Mouse (Mus musculus) gastrocnemius, postnatal 10 days (tissue): ENCODE data around the gene Tbc1d2. TPM values are rescaled to one million over a fixed set of nuclear protein-coding genes. Genes with fewer than 3 reads are reported as not detected.
"Not testable (repeated sequence)": the region's sequence is repeated elsewhere in the genome, so short reads cannot be mapped to it uniquely, and the experiment has no call there.

Source experiments
- DNase-seq: peaks from one replicate; pipeline ENCODE4 v3.0.0; 2021; ENCODE audit warnings: mixed read lengths
- total RNA-seq, 2 experiments: library from RNA; stranded (reverse); gene quantifications; 2 replicates each; pipeline ENCODE4 v1.2.3; 2021

The Tbc1d2 gene
- total RNA-seq, 2 experiments from 2014 or later = 1.6 to 1.8 TPM

DNA sequence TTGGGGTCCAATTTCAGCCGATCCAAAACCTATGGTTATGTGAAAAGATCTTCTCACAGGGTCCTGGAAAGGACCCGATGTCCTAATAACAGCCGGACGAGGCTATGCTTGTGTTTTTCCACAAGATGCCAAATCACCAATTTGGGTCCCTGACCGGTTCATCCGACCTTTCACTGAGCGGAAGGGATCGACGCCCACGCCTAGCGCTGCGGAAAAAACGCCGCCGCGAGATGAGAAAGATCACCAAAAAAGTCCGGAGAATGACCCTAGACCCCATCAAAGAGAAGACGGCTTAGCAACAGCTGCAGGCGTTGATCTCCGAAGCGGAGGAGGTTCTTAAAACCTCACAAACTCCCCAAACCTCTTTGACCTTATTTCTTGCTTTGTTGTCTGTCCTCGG lies 68.4 kb downstream of the Tbc1d2 start:
- not testable (repeated sequence) for DNase-seq

DNA sequence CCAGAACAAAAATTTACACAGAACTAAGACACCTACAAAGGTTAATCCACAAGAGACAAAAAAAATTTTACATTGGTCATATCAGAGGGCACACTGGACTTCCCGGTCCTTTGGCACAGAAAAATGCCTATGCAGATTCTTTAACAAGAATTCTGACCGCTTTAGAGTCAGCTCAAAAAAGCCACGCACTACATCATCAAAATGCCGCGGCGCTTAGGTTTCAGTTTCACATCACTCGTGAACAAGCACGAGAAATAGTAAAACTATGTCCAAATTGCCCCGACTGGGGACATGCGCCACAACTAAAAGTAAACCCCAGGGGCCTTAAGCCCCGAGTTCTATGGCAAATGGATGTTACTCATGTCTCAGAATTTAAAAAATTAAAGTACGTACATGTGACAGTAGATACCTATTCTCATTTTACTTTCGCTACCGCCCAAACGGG lies 69.2 kb downstream of the Tbc1d2 start:
- not testable (repeated sequence) for DNase-seq

DNA sequence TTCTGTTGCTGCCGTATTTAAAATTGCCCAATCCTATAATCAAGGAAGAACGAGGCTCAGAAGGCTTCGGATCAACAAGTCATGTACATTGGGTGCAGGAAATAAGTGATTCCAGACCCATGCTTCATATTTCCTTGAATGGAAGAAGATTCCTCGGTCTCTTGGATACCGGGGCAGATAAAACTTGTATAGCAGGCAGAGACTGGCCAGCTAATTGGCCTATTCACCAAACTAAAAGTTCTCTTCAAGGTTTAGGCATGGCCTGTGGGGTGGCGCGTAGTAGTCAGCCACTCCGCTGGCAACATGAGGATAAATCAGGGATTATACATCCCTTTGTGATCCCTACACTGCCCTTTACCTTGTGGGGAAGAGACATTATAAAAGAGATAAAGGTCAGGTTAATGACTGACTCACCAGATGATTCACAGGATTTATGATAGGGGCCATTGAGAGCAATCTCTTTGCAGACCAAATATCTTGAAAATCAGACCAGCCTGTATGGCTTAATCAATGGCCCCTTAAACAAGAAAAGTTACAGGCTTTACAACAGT lies 71.1 kb downstream of the Tbc1d2 start:
- DNase-seq = not testable (repeated sequence)

DNA sequence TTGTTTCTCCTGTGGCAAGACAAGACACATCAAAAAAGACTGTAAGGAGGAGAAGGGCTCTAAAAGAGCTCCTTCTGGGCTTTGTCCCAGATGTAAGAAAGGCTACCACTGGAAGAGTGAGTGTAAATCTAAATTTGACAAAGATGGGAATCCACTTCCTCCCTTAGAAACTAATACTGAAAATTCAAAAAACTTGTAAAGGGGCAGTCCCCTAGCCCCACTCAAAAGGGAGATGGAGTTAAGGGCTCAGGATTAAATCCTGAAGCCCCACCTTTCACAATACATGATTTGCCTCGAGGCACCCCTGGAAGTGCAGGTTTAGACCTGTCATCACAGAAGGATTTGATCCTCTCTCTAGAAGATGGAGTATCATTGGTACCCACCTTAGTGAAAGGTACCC lies 71.8 kb downstream of the Tbc1d2 start:
- no peak for DNase-seq

DNA sequence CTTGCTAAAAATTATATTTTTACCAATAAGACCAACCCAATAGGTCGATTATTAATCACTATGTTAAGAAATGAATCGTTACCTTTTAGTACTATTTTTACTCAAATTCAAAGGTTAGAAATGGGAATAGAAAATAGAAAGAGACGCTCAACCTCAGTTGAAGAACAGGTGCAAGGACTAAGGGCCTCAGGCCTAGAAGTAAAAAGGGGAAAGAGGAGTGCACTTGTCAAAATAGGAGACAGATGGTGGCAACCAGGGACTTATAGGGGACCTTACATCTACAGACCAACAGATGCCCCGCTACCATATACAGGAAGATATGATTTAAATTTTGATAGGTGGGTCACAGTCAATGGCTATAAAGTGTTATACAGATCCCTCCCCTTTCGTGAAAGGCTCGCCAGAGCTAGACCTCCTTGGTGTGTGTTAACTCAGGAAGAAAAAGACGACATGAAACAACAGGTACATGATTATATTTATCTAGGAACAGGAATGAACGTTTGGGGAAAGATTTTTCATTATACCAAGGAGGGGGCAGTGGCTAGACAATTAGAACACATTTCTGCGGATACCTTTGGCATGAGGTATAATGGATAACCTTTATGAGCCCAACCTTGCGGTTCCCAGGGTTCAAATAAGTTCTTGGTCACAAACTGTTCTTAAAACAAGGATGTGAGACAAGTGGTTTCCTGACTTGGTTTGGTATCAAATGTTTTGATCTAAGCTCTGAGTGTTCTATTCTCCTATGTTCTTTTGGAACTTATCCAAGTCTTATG lies 74.3 kb downstream of the Tbc1d2 start:
- not testable (repeated sequence) for DNase-seq

DNA sequence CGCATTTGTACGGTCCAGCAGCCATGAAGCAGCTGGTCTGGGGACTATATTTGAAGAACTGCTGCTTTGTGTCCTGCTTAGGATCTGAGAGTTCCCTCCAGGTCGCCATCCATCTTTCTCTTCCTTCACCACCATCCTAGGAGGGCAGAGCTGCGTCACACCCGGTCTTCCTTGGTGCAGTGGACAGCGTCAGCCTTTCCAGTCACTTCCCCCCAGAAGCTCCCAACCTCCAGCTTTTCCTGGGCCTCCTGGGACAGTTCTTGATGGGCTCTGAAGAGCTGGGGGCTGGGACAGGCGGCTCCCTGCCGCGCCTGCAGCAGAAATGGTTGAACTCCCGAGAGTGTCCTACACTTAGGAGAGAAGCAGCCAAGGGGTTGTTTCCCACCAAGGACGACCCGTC lies 75.2 kb downstream of the Tbc1d2 start:
- DNase-seq = no peak

DNA sequence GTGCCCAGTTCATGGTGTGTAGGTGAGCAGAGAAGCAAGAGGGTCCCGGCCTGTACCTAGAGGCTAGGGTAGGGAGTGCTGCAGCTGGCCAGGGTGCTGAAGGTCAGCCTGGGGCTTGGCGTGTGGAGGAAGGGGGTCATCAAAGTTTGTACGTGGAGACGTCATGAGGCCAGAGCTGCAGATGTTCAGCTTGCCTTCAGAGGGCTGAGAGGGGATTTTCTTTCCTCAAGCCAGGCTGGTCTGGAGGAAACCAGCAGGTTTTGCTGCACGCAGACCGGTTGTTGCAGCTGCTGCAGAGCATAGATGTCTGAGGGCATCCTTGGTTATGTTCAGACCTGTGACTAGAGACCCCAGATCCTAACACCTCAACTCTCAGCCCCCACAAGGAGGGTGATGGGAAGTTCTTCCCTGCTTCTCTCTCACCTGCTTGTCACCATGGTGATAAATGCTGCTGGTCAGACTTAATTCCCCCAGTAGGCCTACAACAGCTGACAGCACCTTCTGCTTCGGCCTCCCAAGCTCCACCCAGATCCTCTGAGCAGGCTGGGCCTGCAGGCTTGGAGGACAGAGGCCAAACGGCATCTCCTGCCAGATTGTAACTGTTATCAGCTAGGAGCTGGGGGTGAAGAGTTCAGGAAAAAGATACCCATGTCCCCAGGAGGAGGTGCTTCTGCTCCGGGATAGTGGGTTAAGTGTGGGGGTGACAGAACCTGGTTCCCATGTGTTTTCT lies 75.8 kb downstream of the Tbc1d2 start:
- no peak for DNase-seq

DNA sequence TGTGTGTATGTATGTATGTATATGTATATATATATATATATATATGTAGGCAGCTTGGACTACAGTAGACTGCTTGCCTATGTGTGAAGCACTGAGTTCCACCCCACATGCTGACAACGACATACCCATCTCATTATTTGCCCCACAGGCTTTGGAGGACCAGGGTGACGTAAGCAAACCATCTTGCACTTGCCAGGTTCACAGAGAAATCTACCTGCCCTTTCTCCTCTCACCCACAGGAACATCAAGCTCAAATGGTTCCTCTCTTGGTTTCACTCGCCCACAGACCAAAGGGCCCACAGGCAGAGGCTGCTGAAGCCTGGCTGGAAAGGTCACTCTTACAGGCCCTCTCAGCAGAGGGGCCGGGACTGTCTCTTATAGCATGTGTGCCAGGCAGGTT lies 77.4 kb downstream of the Tbc1d2 start:
- DNase-seq = no peak

DNA sequence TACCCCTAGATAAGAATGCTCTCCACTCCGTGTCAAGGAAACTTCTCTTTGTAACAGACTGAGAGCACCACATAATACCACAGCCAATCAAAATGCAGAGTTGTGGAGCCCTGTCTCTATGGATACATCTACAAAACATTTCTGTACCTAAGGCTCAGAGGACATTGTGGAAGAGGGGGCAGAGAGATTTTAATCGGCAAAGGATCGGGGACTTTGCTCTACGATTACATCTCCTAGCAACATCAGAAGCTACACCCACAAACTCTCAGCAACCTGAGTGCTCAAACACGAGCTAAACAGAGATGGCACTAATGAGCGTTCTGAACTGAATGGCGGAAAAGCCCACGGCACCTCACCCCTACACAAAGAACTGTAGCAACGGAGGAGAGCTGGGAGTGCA lies 78.3 kb downstream of the Tbc1d2 start:
- no peak for DNase-seq

DNA sequence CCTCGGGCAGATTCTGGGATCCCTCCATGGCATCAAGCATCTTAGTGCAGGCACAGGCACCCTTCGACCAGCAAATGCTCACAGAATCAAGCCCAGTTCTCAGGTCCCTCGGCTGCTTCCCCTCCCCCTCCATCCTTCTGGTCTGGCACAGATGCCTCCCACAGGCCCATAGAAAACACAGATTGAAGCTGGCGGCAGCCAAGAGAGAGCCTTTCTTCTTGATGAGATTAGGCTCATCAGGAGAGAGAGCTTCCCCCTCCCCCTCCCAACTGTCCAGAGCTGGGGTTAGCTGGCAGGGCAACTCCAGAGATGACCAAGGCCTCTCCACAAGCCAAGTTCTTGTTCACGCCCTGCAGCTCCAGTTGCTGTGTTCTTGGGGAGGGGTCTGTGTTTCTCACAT lies 80.3 kb downstream of the Tbc1d2 start:
- no peak for DNase-seq

DNA sequence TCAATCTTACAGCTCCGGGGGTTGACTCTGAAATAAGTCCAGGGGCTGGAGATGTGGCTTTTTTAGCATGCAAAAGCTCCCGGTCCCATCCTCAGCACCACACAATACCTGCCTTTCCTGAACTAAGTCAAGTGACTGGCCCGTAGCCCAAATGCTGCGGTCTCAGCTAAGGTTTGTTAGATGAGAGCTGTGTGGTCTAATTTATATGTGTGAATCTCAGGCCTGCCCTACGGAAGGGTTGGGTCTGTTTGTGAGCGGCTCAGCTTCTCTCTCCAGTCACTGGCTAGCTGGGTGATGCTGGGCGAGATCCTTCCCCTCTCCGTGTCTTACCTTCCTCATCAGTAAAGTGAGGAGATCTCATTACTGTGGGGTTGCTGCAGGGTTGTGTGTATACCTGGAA lies 81.8 kb downstream of the Tbc1d2 start:
- no peak for DNase-seq

DNA sequence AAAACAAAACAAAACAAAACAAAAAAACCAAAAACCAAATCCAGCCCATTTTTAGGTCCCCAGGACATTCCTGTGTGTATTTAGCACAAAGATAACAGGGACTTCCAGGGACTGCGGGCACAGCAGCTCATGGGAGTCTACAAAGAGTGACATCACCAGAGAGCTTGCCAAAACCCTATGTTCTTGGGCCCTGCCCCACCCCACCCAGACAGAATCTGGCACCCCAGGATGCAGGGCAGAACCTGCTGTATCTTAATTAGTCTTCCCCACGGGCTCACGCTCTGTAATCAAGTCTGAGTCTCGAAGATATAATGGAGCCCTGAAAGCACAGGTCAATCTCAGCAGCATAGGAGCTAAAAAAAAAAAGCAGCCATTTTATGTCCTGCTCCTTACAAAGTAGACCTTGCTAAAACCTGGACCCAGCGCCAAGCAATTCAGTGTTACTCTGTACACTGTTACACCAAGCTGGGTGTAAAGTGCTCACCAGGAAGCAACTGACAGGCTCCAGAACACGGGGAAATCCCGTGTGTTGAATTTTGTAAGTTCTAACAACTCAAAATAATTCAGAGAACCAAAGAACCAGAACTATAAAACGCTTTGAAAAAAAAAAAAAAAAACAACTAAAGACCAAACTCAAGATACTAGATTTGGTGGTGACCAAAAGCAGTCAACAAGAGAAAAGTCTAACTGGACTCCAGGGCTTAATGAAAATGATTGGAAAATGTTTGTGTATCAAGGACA lies 82.9 kb downstream of the Tbc1d2 start:
- no peak for DNase-seq

DNA sequence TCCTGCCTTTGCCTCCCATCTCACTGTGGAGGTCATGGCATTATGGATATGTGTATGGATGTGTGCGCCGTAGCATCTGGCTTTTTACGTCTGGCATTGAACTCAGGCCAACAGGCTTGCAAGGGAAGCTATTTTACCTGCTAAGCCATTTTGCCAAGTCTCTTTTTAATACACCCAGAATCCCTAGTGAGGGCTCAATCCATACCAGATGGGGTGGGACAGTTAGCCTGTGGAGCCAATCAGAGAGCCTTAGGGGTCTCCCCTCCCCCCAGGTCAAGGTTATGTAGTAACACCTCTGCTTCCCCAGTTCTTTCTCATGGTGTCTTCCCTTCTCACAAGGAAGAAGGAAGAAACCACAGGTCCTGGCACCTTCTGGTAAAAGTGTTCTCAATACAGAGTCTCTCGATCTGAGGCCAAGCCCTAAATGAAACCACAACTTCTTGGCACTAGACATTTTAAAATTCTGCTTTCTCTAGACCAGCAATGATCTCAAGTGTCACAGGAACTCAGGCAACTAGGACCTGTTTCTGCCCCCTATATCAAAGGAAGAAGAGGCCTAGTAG lies 84.5 kb downstream of the Tbc1d2 start:
- DNase-seq = no peak

DNA sequence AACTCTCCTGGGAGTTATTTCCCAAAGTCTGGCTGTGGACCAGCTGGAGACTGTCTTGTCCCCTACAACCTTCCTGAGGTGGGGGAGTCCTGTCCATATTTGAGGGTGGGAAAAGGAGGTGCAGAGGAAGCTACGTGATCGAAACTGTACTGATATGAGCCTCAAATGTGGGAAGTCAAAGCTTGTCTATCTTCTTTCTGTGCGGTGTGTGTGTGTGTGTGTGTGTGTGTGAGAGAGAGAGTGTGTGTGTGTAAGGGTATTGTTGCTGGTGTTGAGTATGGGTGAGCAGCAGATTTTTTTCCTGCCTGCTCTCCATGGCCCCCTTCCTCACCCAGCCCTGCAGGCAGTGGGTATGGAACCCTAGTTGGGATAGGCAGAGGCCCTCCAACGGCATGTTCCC lies 85.8 kb downstream of the Tbc1d2 start:
- no peak for DNase-seq

DNA sequence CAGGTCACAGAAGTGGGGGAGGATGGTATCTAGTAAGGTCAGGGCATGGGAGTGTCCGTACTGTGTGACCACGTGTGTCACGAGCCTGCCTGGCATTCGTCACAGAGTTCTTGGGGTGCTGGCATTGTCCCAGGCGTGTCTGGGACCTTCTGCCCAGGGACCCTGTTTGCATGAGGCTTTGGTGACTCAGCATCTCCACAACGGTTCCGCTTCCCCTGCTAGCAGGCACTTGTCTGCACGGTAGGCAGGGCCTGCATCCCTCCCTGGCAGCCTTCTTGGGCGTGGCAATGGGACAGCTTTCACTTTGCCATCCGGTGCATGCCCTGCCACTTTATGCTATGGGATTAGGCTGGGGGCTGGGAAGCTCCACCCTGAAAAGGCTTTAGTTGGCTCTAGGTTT lies 86.2 kb downstream of the Tbc1d2 start:
- no peak for DNase-seq

DNA sequence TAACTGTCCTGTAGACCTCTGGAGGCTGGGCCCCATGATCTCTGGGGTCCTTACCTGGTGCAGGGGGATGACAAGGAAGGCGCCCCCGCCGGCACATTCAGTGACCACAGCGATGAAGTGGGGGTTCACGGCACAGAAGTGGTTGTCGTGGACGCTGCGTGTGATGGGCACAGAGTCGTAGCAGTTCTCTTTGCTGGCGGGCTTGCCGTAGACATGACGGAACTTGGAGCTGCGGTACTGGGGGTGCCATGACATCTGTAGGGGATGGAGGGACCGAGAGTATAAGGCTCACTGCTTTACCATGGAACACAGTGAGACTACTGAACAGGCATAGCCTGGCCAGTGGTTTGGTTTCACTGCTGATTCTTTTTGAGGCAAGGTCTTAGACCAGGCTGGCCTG lies 87.2 kb downstream of the Tbc1d2 start:
- no peak for DNase-seq

DNA sequence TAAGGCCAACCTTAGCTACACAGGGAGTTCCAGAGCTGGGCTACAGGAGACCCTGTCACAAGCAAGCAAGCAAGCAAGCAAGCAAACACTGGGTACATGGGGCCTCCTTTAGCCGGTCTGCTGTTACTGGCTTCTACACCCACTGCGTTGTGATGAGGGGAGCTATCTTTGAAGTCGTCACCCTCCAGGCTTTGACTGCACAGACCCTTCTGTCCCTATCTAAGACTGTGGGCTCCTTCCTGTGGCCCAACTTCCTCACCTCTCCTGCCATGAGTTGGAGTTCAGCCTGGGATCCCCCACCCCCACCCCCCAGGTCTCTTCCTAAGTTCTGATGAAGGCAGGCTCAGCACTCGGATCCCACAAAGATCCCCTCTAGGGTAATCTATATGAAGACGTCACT lies 88.0 kb downstream of the Tbc1d2 start:
- no peak for DNase-seq

DNA sequence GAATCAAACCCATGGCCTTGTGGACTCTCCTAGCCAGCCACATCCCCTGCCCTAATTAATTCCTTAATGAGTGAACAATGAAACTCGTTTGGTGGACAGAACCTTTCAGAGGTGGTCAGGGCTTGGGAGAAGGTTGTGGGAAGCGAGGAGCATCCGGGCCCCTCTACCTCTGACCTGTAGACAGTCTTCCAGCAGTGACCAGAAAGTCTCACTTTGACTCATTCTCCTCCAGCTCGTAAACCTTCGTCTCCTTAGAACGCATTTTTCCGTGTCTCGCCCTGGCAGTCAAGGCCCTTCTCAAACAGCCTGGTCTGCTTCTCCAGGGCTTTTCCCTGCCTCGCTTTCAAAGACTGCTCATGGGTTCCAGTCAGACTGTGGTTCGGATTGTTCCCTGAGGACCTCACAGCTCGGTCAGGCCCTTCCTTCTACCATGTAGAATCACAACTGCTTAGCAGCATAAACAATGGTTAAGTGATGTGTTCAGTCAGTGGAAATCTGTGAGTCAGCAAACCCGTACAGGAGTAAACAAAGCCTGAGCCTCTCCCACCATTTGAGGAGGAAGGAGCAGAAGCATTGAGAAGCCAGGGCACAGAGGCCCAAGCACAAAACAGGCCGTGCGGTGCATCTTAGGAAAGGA lies 89.8 kb downstream of the Tbc1d2 start:
- DNase-seq = no peak

DNA sequence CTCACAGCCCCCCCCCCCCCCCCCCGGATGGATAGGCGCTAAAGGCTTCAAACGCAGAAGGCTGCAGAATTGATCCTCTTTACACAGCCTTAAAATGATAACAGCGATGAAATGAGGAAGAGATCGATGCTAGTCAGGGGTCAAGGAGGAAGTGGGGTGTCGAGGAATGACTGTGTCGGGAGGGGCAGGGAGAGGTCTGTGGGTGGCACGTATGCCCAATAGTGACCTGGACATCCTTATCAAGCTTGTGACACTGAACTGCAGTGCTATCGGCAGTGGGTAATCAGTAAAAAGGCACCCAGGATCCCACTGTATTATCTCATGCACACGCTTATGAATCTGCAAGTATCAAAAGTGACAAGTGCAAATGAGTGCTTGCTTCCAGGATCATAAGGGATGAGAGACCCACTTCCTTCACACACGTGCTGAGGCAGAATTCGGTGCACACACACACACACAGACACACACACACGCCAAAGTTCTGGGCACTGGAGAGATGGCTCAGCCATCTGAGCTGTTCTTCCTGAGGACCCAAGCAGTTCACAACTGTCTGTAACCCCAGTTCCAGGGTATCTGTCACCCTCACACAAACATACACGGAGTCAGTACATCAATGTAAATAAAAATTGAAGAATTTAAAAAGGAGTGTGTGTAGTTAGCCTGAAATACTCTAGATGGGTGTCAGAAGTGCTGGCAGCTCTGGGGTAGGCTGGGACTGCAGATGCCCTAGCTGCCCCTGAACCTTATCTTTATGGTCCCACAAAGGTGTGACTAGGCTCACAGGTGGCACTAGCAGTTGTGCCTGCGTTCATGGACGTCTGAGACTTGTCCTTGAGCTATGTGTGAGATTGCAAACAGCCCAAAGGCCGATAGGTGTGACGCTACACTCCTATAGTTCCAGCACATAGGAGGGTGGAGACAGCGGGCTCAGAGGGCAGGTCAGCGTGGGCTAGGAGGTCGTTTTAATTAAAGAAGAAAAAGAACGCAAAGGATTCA lies 91.0 kb downstream of the Tbc1d2 start:
- DNase-seq = no peak

DNA sequence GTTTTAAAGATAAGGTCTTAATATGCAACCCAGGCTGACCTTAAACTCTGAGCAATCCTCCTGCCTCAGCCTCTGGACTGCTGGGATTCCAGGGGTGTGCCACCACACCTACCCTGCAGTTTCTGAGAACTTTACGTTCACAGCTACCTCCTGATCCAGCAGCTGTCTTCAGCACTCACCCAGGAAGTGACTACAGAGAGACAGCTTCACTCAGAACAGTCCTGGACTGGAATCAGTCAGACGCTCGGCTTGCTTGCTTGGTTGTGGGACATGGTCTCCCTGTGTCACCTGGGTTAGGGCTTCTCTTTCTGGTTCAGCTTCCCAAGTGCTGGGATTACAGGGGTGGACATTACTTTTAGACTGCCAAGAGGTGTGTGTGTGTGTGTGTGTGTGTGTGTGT lies 93.1 kb downstream of the Tbc1d2 start:
- no peak for DNase-seq

DNA sequence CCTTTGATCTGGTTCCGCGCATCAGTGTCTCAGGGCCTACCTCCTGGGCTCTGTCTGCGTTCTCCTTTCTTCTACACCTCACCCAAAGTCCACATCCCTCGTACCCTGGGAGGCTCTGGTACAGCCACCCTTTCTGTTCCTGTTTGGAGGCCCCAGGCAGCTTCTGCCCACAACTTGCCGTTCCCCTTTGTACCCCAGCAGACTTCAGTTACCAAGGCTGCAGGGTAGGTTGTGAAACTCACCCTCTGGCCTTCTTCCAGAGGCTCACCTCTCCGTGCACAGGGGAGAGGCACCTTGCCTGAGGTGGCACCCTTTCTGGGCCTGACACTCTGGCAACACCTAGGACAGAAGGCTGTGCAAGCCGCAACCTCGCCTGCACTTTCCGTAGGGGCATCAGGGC lies 94.2 kb downstream of the Tbc1d2 start:
- DNase-seq = no peak
